Mouse (Mus musculus) embryonic stem cell, embryonic (primary cell): ENCODE measurements around the gene Slc50a1.

Experiments used
- CTCF ChIA-PET, 4 experiments: fragments of 300-600 bp in 2 of 4; fragments of 350-600 bp in 2 of 4; sonication (Branson Sonifier 250); formaldehyde crosslinking; loops; one replicate each; lab custom pipeline; 2022; ENCODE audit warnings: inconsistent platforms in 2 of 4; lab: Charles Lee
- POLR2A ChIA-PET, 4 experiments: fragments of 300-600 bp in 2 of 4; fragments of 350-600 bp in 2 of 4; sonication (Branson Sonifier 250); formaldehyde crosslinking; loops; one replicate each; lab custom pipeline; 2022; ENCODE audit warnings: antibody characterized with exemption in 4 of 4, inconsistent platforms in 1 of 4; lab: Charles Lee

The Slc50a1 gene

GRCm38 (mm10) chr3:89304440-89304839, 34.1 kb upstream of the Slc50a1 start:
- ChIA-PET CTCF (interaction anchor here in 3 of 4 experiments (0.6 to 2.7 kb wide), 10 partner anchors 11 to 675 kb away, joined by 3 to 12 read pairs (median 4); no protein-coding TSS in a partner anchor), POLR2A (interaction anchor here in 2 of 4 experiments (1.1 to 1.6 kb wide), 4 partner anchors 18 to 116 kb away, joined by 3 to 6 read pairs (median 3); partner anchors contain the start of gene Adam15 (in 1 of the 2))

- ChIA-PET POLR2A (interaction anchor here in 3 of 4 experiments (0.6 to 2.6 kb wide), 6 partner anchors 8 to 73 kb away, joined by 3 to 13 read pairs (median 4); partner anchors contain the start of genes Efna1 (in 1 of the 3) and Slc50a1 (in 1 of the 3)), CTCF (interaction anchor here (0.6 to 3.3 kb wide), 12 partner anchors 8 to 140 kb away, joined by 3 to 15 read pairs (median 4); partner anchors contain the start of gene Krtcap2 (in 1 of the 4))
These were observed 30.1 kb upstream of the Slc50a1 start for GRCm38 (mm10) chr3:89300514-89300913.

- POLR2A ChIA-PET, result interaction anchor here in 2 of 4 experiments (0.9 to 2.6 kb wide), 9 partner anchors 8 to 28 kb away, joined by 3 to 13 read pairs (median 5); partner anchors contain the start of gene Efna1 (in 1 of the 2)
- CTCF ChIA-PET, result interaction anchor here in 3 of 4 experiments (0.6 to 3.3 kb wide), 21 partner anchors 8 to 215 kb away, joined by 3 to 15 read pairs (median 4); partner anchors contain the start of gene Krtcap2 (in 1 of the 3)
These were observed 29.7 kb upstream of the Slc50a1 start for GRCm38 (mm10) chr3:89300071-89300470.

- ChIA-PET CTCF (interaction anchor here in 3 of 4 experiments (0.7 to 3.3 kb wide), 20 partner anchors 9 to 215 kb away, joined by 3 to 15 read pairs (median 4); partner anchors contain the start of genes Efna1 (in 1 of the 3) and Krtcap2 (in 1 of the 3)), POLR2A (interaction anchor here in 2 of 4 experiments (0.7 to 2.6 kb wide), 15 partner anchors 9 to 161 kb away, joined by 3 to 13 read pairs (median 3); partner anchors contain the start of genes Adam15 (in 1 of the 2), Efna1 (in 1 of the 2) and Slc50a1 (in 1 of the 2))
These were observed 29.1 kb upstream of the Slc50a1 start for GRCm38 (mm10) chr3:89299499-89299898.

GRCm38 (mm10) chr3:89298908-89299307, 28.5 kb upstream of the Slc50a1 start:
- ChIA-PET POLR2A (interaction anchor here in 2 of 4 experiments (0.7 to 2.6 kb wide), 15 partner anchors 9 to 160 kb away, joined by 3 to 13 read pairs (median 3); partner anchors contain the start of genes Adam15 (in 1 of the 2), Efna1 (in 1 of the 2) and Slc50a1 (in 1 of the 2)), CTCF (interaction anchor here in 3 of 4 experiments (0.6 to 3.3 kb wide), 18 partner anchors 9 to 183 kb away, joined by 3 to 15 read pairs (median 4); partner anchors contain the start of gene Efna1 (in 1 of the 3))

GRCm38 (mm10) chr3:89296761-89297396, 26.5 kb upstream of the Slc50a1 start:
- POLR2A ChIA-PET, result interaction anchor here in 1 of 4 experiments (1.0 to 1.9 kb wide), 5 partner anchors 9 to 81 kb away, joined by 3 to 5 read pairs (median 4); partner anchors contain the start of gene Efna1
- CTCF ChIA-PET, result interaction anchor here in 1 of 4 experiments (1.0 kb wide), 1 partner anchor 11 kb away, joined by 3 read pairs; no protein-coding TSS in a partner anchor

- CTCF ChIA-PET, result interaction anchor here in 2 of 4 experiments (0.6 to 0.7 kb wide), 4 partner anchors 13 to 260 kb away, joined by 3 to 7 read pairs (median 4); no protein-coding TSS in a partner anchor
These were observed 25.4 kb upstream of the Slc50a1 start for GRCm38 (mm10) chr3:89295685-89296230.

GRCm38 (mm10) chr3:89294195-89294594, 23.8 kb upstream of the Slc50a1 start:
- CTCF ChIA-PET, result interaction anchor here in 3 of 4 experiments (0.6 to 1.2 kb wide), 3 partner anchors 10 to 178 kb away, joined by 3 to 4 read pairs (median 4); no protein-coding TSS in a partner anchor
- POLR2A ChIA-PET, result interaction anchor here in 2 of 4 experiments (0.6 to 1.6 kb wide), 2 partner anchors 11 to 509 kb away, joined by 4 read pairs; no protein-coding TSS in a partner anchor

More at GRCm38 (mm10) chr3:89295685-89296230, 25.4 kb upstream of the Slc50a1 start:
- POLR2A ChIA-PET, result interaction anchor here in 3 of 4 experiments (0.5 to 1.9 kb wide), 9 partner anchors 9 to 1313 kb away, joined by 3 to 6 read pairs (median 3); partner anchors contain the start of genes Efna1 (in 1 of the 3) and Fdps (in 1 of the 3)

GRCm38 (mm10) chr3:89293247-89293918, 23.0 kb upstream of the Slc50a1 start:
- CTCF ChIA-PET, result interaction anchor here in 3 of 4 experiments (0.6 to 1.4 kb wide), 7 partner anchors 9 to 177 kb away, joined by 3 to 4 read pairs (median 3); no protein-coding TSS in a partner anchor
- POLR2A ChIA-PET, result interaction anchor here in 2 of 4 experiments (0.6 kb wide), 2 partner anchors 178 to 508 kb away, joined by 4 read pairs; no protein-coding TSS in a partner anchor

- POLR2A ChIA-PET, result interaction anchor here in 1 of 4 experiments (1.6 kb wide), 1 partner anchor 16 kb away, joined by 3 read pairs; no protein-coding TSS in a partner anchor
These were observed 21.9 kb upstream of the Slc50a1 start for GRCm38 (mm10) chr3:89292303-89292702.

GRCm38 (mm10) chr3:89291874-89292273, 21.5 kb upstream of the Slc50a1 start:
- POLR2A ChIA-PET, result interaction anchor here in 1 of 4 experiments (1.6 kb wide), 1 partner anchor 16 kb away, joined by 3 read pairs; no protein-coding TSS in a partner anchor
- CTCF ChIA-PET, result interaction anchor here in 1 of 4 experiments (1.4 kb wide), 1 partner anchor 41 kb away, joined by 4 read pairs; no protein-coding TSS in a partner anchor

More at GRCm38 (mm10) chr3:89292303-89292702, 21.9 kb upstream of the Slc50a1 start:
- CTCF ChIA-PET, result interaction anchor here in 2 of 4 experiments (1.2 to 1.4 kb wide), 2 partner anchors 10 to 42 kb away, joined by 3 to 4 read pairs; no protein-coding TSS in a partner anchor

GRCm38 (mm10) chr3:89288503-89288928, 18.1 kb upstream of the Slc50a1 start:
- CTCF ChIA-PET, result interaction anchor here (0.6 to 2.5 kb wide), 10 partner anchors 9 to 568 kb away, joined by 3 to 7 read pairs (median 4); no protein-coding TSS in a partner anchor
- POLR2A ChIA-PET, result interaction anchor here in 3 of 4 experiments (0.8 to 2.1 kb wide), 6 partner anchors 8 to 38 kb away, joined by 3 to 13 read pairs (median 5); no protein-coding TSS in a partner anchor

- CTCF ChIA-PET, result interaction anchor here (0.5 to 3.5 kb wide), 16 partner anchors 11 to 610 kb away, joined by 3 to 13 read pairs (median 3); no protein-coding TSS in a partner anchor
- POLR2A ChIA-PET, result interaction anchor here (0.5 to 2.1 kb wide), 16 partner anchors 10 to 429 kb away, joined by 3 to 13 read pairs (median 5); partner anchors contain the start of gene Slc50a1 (in 1 of the 4)
These were observed 16.9 kb upstream of the Slc50a1 start for GRCm38 (mm10) chr3:89287286-89287685.

GRCm38 (mm10) chr3:89285526-89285925, 15.2 kb upstream of the Slc50a1 start:
- POLR2A ChIA-PET, result interaction anchor here in 3 of 4 experiments (0.5 to 2.2 kb wide), 6 partner anchors 14 to 500 kb away, joined by 3 to 7 read pairs (median 4); no protein-coding TSS in a partner anchor
- CTCF ChIA-PET, result interaction anchor here in 2 of 4 experiments (1.0 to 7.1 kb wide), 6 partner anchors 15 to 40 kb away, joined by 3 to 31 read pairs (median 4); partner anchors contain the start of genes Krtcap2 (in 1 of the 2) and Trim46 (in 1 of the 2)

GRCm38 (mm10) chr3:89284261-89284660, 13.9 kb upstream of the Slc50a1 start:
- CTCF ChIA-PET, result interaction anchor here in 3 of 4 experiments (0.5 to 7.1 kb wide), 10 partner anchors 10 to 203 kb away, joined by 3 to 31 read pairs (median 4); partner anchors contain the start of genes Krtcap2 (in 1 of the 3) and Trim46 (in 1 of the 3)
- POLR2A ChIA-PET, result interaction anchor here in 2 of 4 experiments (0.6 to 2.2 kb wide), 8 partner anchors 15 to 732 kb away, joined by 3 to 7 read pairs (median 3); partner anchors contain the start of genes Dpm3 (in 1 of the 2), Efna3 (in 1 of the 2) and Lamtor2 (in 1 of the 2)
